Mouse (Mus musculus): ENCODE data around the gene Syt14. TPM values are rescaled to one million over a fixed set of nuclear protein-coding genes. Genes with fewer than 3 reads are reported as not detected.

The Syt14 gene
- polyA plus RNA-seq, 1 experiment from 2014 or later: 1.7 TPM

GRCm38 (mm10) chr1:192901516-192901915 is 134.1 kb downstream of the Syt14 start:
- Histone ChIP-seq H3K9ac (no peak overlapping the region), H3K36me3 (no peaks in the 10 kb centered on the region), H3K4me3 (replicated peaks) (no peak overlapping the region), H3K27me3 (no peaks in the 10 kb centered on the region), H3K4me2 (replicated peaks) (no peak overlapping the region), H3K4me1 (no peaks in the 10 kb centered on the region), H3K27ac (replicated peaks) (no peak overlapping the region), H3K9me3 (replicated peaks) (no peaks in the 10 kb centered on the region)
- 53% methylated on average over 2 of the region's 2 CpGs for WGBS
- no peak for ATAC-seq (ENCODE audit: insufficient number of reproducible peaks, low FRiP score, low TSS enrichment, low read depth)

- no peaks in the 10 kb centered on the region for H3K4me1 ChIP-seq
- H3K9ac ChIP-seq: no peak overlapping the region
- no peaks in the 10 kb centered on the region for H3K27me3 ChIP-seq
- no peak for ATAC-seq (ENCODE audit: insufficient number of reproducible peaks, low FRiP score, low TSS enrichment, low read depth)
- H3K27ac ChIP-seq (replicated peaks): no peak overlapping the region
- no peak overlapping the region for H3K4me2 ChIP-seq (replicated peaks)
- H3K9me3 ChIP-seq (replicated peaks): no peaks in the 10 kb centered on the region
- no peaks in the 10 kb centered on the region for H3K36me3 ChIP-seq
- no peak overlapping the region for H3K4me3 ChIP-seq (replicated peaks)
- WGBS: 72% methylated on average over 3 of the region's 3 CpGs
These were observed 134.7 kb downstream of the Syt14 start for GRCm38 (mm10) chr1:192900913-192901312.

- ATAC-seq (ENCODE audit: insufficient number of reproducible peaks, low FRiP score, low TSS enrichment, low read depth): no peak
- H3K36me3 ChIP-seq: no peaks in the 10 kb centered on the region
- no peak overlapping the region for H3K9ac ChIP-seq
- no peak overlapping the region for H3K4me3 ChIP-seq (replicated peaks)
- no peak overlapping the region for H3K27ac ChIP-seq (replicated peaks)
- H3K27me3 ChIP-seq: no peaks in the 10 kb centered on the region
- no peaks in the 10 kb centered on the region for H3K9me3 ChIP-seq (replicated peaks)
- WGBS: 28% methylated on average over 2 of the region's 2 CpGs
- H3K4me2 ChIP-seq (replicated peaks): no peak overlapping the region
- no peaks in the 10 kb centered on the region for H3K4me1 ChIP-seq
These were observed 136.8 kb downstream of the Syt14 start for GRCm38 (mm10) chr1:192898742-192899141.

- no peak overlapping the region for H3K4me2 ChIP-seq (replicated peaks)
- 57% methylated on average over 10 of the region's 10 CpGs for WGBS
- no peak overlapping the region for H3K27ac ChIP-seq (replicated peaks)
- H3K4me1 ChIP-seq: no peaks in the 10 kb centered on the region
- H3K4me3 ChIP-seq (replicated peaks): no peak overlapping the region
- H3K36me3 ChIP-seq: no peaks in the 10 kb centered on the region
- no peak overlapping the region for H3K9ac ChIP-seq
- no peaks in the 10 kb centered on the region for H3K9me3 ChIP-seq (replicated peaks)
- ATAC-seq (ENCODE audit: insufficient number of reproducible peaks, low FRiP score, low TSS enrichment, low read depth): no peak
- H3K27me3 ChIP-seq: no peaks in the 10 kb centered on the region
These were observed 138.4 kb downstream of the Syt14 start for GRCm38 (mm10) chr1:192897218-192897617.

- WGBS: 96% methylated on average over 3 of the region's 3 CpGs
- Histone ChIP-seq H3K27me3 (no peaks in the 10 kb centered on the region), H3K36me3 (no peaks in the 10 kb centered on the region), H3K27ac (replicated peaks) (no peak overlapping the region), H3K9ac (no peak overlapping the region), H3K4me3 (replicated peaks) (no peak overlapping the region), H3K4me2 (replicated peaks) (no peak overlapping the region), H3K9me3 (replicated peaks) (no peaks in the 10 kb centered on the region), H3K4me1 (no peaks in the 10 kb centered on the region)
- no peak for ATAC-seq (ENCODE audit: insufficient number of reproducible peaks, low FRiP score, low TSS enrichment, low read depth)
These were observed 139.5 kb downstream of the Syt14 start for GRCm38 (mm10) chr1:192896076-192896475.

GRCm38 (mm10) chr1:192890716-192891115 is 144.9 kb downstream of the Syt14 start:
- Histone ChIP-seq H3K9me3 (replicated peaks) (no peaks in the 10 kb centered on the region), H3K27ac (replicated peaks) (no peak overlapping the region), H3K4me1 (no peaks in the 10 kb centered on the region), H3K4me3 (replicated peaks) (no peak overlapping the region), H3K36me3 (no peaks in the 10 kb centered on the region), H3K4me2 (replicated peaks) (no peak overlapping the region), H3K27me3 (no peaks in the 10 kb centered on the region), H3K9ac (no peak overlapping the region)
- ATAC-seq (ENCODE audit: insufficient number of reproducible peaks, low FRiP score, low TSS enrichment, low read depth): no peak
- 66% methylated on average over 3 of the region's 3 CpGs for WGBS

- H3K4me1 ChIP-seq: no peaks in the 10 kb centered on the region
- WGBS: 68% methylated on average over 2 of the region's 2 CpGs
- H3K9me3 ChIP-seq (replicated peaks): no peaks in the 10 kb centered on the region
- H3K36me3 ChIP-seq: no peaks in the 10 kb centered on the region
- no peak overlapping the region for H3K9ac ChIP-seq
- no peak for ATAC-seq (ENCODE audit: insufficient number of reproducible peaks, low FRiP score, low TSS enrichment, low read depth)
- no peaks in the 10 kb centered on the region for H3K27me3 ChIP-seq
- H3K4me3 ChIP-seq (replicated peaks): no peak overlapping the region
- H3K27ac ChIP-seq (replicated peaks): no peak overlapping the region
- H3K4me2 ChIP-seq (replicated peaks): no peak overlapping the region
These were observed 152.8 kb downstream of the Syt14 start for GRCm38 (mm10) chr1:192882617-192883295.

- Histone ChIP-seq H3K27ac (replicated peaks) (no peak overlapping the region), H3K4me2 (replicated peaks) (no peak overlapping the region), H3K4me3 (replicated peaks) (no peak overlapping the region), H3K36me3 (no peaks in the 10 kb centered on the region), H3K9me3 (replicated peaks) (no peaks in the 10 kb centered on the region), H3K27me3 (no peaks in the 10 kb centered on the region), H3K9ac (no peak overlapping the region), H3K4me1 (no peaks in the 10 kb centered on the region)
- WGBS: 79% methylated on average over 4 of the region's 4 CpGs
- no peak for ATAC-seq (ENCODE audit: insufficient number of reproducible peaks, low FRiP score, low TSS enrichment, low read depth)
These were observed 155.4 kb downstream of the Syt14 start for GRCm38 (mm10) chr1:192880130-192880529.

- ATAC-seq (ENCODE audit: insufficient number of reproducible peaks, low FRiP score, low TSS enrichment, low read depth): no peak
- no peaks in the 10 kb centered on the region for H3K27me3 ChIP-seq
- no peak overlapping the region for H3K4me2 ChIP-seq (replicated peaks)
- H3K36me3 ChIP-seq: no peaks in the 10 kb centered on the region
- H3K4me3 ChIP-seq (replicated peaks): no peak overlapping the region
- H3K9me3 ChIP-seq (replicated peaks): no peaks in the 10 kb centered on the region
- 87% methylated on average over 7 of the region's 7 CpGs for WGBS
- H3K27ac ChIP-seq (replicated peaks): no peak overlapping the region
- no peaks in the 10 kb centered on the region for H3K4me1 ChIP-seq
- H3K9ac ChIP-seq: no peak overlapping the region
These were observed 156.4 kb downstream of the Syt14 start for GRCm38 (mm10) chr1:192879086-192879580.

- Histone ChIP-seq H3K9ac (no peak overlapping the region), H3K27ac (replicated peaks) (no peak overlapping the region), H3K9me3 (replicated peaks) (no peaks in the 10 kb centered on the region), H3K4me1 (no peaks in the 10 kb centered on the region), H3K36me3 (no peaks in the 10 kb centered on the region), H3K4me2 (replicated peaks) (no peak overlapping the region), H3K4me3 (replicated peaks) (no peak overlapping the region), H3K27me3 (no peaks in the 10 kb centered on the region)
- 70% methylated on average over 5 of the region's 5 CpGs for WGBS
- no peak for ATAC-seq (ENCODE audit: insufficient number of reproducible peaks, low FRiP score, low TSS enrichment, low read depth)
These were observed 162.7 kb downstream of the Syt14 start for GRCm38 (mm10) chr1:192872841-192873240.

- Histone ChIP-seq H3K4me1 (no peaks in the 10 kb centered on the region), H3K9me3 (replicated peaks) (no peaks in the 10 kb centered on the region), H3K36me3 (no peaks in the 10 kb centered on the region), H3K9ac (no peak overlapping the region), H3K27me3 (no peaks in the 10 kb centered on the region), H3K4me3 (replicated peaks) (no peak overlapping the region), H3K27ac (replicated peaks) (no peak overlapping the region), H3K4me2 (replicated peaks) (no peak overlapping the region)
- no peak for ATAC-seq (ENCODE audit: insufficient number of reproducible peaks, low FRiP score, low TSS enrichment, low read depth)
- WGBS: 89% methylated on average over 1 of the region's 1 CpGs
These were observed 165.8 kb downstream of the Syt14 start for GRCm38 (mm10) chr1:192869761-192870160.

GRCm38 (mm10) chr1:192864440-192864839 is 171.1 kb downstream of the Syt14 start:
- Histone ChIP-seq H3K4me3 (replicated peaks) (no peak overlapping the region), H3K36me3 (no peaks in the 10 kb centered on the region), H3K27me3 (no peaks in the 10 kb centered on the region), H3K9ac (no peak overlapping the region), H3K4me2 (replicated peaks) (no peak overlapping the region), H3K27ac (replicated peaks) (no peak overlapping the region), H3K4me1 (peaks cover 18% of the 10 kb centered on the region), H3K9me3 (replicated peaks) (no peaks in the 10 kb centered on the region)
- WGBS: 60% methylated on average over 3 of the region's 3 CpGs
- no peak for ATAC-seq (ENCODE audit: insufficient number of reproducible peaks, low FRiP score, low TSS enrichment, low read depth)
